Mouse (Mus musculus): Measurements from ENCODE around the gene Dock6.

Gene Dock6

GRCm38 (mm10) chr9:21750370-21750769 is 102.1 kb downstream of the Dock6 start:
- DNase-seq (ENCODE audit: low spot score in 2 of 2) = no peak

Data from urinary bladder, postnatal 36 days (tissue).